Mouse (Mus musculus) lung, postnatal 0 days (tissue): ENCODE measurements around the gene Nexn.

Experiments
- CTCF ChIP-seq: IDR thresholded peaks from 2 replicates; pipeline ENCODE4 v1.5.1; 2016; ENCODE audit warnings: antibody characterized with exemption, mild to moderate bottlenecking
- EP300 ChIP-seq: IDR thresholded peaks from 2 replicates; pipeline ENCODE4 v1.6.1; 2016; ENCODE audit warnings: antibody characterized with exemption, mild to moderate bottlenecking, control low read depth

DNA sequence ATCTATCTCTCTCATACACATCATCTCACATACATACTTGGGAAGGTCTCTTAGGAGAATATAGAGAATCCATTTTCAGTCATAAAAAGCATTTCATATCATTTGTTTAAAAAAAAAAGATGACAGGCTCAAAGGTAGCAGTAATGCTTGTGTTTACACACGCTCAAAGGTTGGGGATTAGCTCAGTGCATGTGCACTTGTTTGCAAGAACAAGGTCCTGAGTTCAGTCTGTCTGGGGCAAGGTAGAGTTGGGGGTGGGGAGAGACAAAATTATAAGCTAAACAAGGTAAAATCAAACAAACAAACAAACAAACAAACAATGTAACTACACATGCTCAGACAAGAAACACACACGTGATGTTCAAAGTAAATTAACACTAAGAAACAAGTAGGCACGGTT lies 65.0 kb downstream of the Nexn start:
- TF ChIP-seq CTCF (no peak), EP300 (no peak)
